Mouse (Mus musculus): Measurements from ENCODE around the gene 3110082I17Rik.

The 3110082I17Rik gene

GRCm38 (mm10) chr5:139453031-139453430, 7.3 kb downstream of the 3110082I17Rik start:
- DNase-seq (ENCODE audit: low read depth, low spot score), result no peak

GRCm38 (mm10) chr5:139449926-139450325, 10.4 kb downstream of the 3110082I17Rik start:
- no peak for DNase-seq (ENCODE audit: low read depth, low spot score)

GRCm38 (mm10) chr5:139449161-139449791, 11.1 kb downstream of the 3110082I17Rik start:
- no peak for DNase-seq (ENCODE audit: low read depth, low spot score)

- no peak for DNase-seq (ENCODE audit: low read depth, low spot score)
Observed at GRCm38 (mm10) chr5:139448025-139448424, 12.3 kb downstream of the 3110082I17Rik start.

- no peak for DNase-seq (ENCODE audit: low read depth, low spot score)
Observed at GRCm38 (mm10) chr5:139445258-139445657, 15.1 kb downstream of the 3110082I17Rik start.

- no peak for DNase-seq (ENCODE audit: low read depth, low spot score)
Observed at GRCm38 (mm10) chr5:139442962-139443361, 17.4 kb downstream of the 3110082I17Rik start.

GRCm38 (mm10) chr5:139442428-139442827, 17.9 kb downstream of the 3110082I17Rik start:
- DNase-seq (ENCODE audit: low read depth, low spot score), result no peak

- DNase-seq (ENCODE audit: low read depth, low spot score), result no peak
Observed at GRCm38 (mm10) chr5:139441726-139442018, 18.7 kb downstream of the 3110082I17Rik start.

- no peak for DNase-seq (ENCODE audit: low read depth, low spot score)
Observed at GRCm38 (mm10) chr5:139440926-139441725, 19.2 kb downstream of the 3110082I17Rik start.

GRCm38 (mm10) chr5:139440451-139440850, 19.9 kb downstream of the 3110082I17Rik start:
- no peak for DNase-seq (ENCODE audit: low read depth, low spot score)

- no peak for DNase-seq (ENCODE audit: low read depth, low spot score)
Observed at GRCm38 (mm10) chr5:139438440-139438839, 21.9 kb downstream of the 3110082I17Rik start.

- no peak for DNase-seq (ENCODE audit: low read depth, low spot score)
Observed at GRCm38 (mm10) chr5:139437769-139438168, 22.6 kb downstream of the 3110082I17Rik start.

- DNase-seq (ENCODE audit: low read depth, low spot score), result no peak
Observed at GRCm38 (mm10) chr5:139434940-139435339, 25.4 kb downstream of the 3110082I17Rik start.

- DNase-seq (ENCODE audit: low read depth, low spot score), result no peak
Observed at GRCm38 (mm10) chr5:139433842-139434568, 26.3 kb downstream of the 3110082I17Rik start.

- DNase-seq (ENCODE audit: low read depth, low spot score), result no peak
Observed at GRCm38 (mm10) chr5:139432747-139433508, 27.4 kb downstream of the 3110082I17Rik start.

GRCm38 (mm10) chr5:139432333-139432732, 28.0 kb downstream of the 3110082I17Rik start:
- DNase-seq (ENCODE audit: low read depth, low spot score), result no peak

GRCm38 (mm10) chr5:139429818-139430341, 30.4 kb downstream of the 3110082I17Rik start:
- no peak for DNase-seq (ENCODE audit: low read depth, low spot score)

- DNase-seq (ENCODE audit: low read depth, low spot score), result no peak
Observed at GRCm38 (mm10) chr5:139427989-139428388, 32.3 kb downstream of the 3110082I17Rik start.

GRCm38 (mm10) chr5:139427001-139427400, 33.3 kb downstream of the 3110082I17Rik start:
- DNase-seq (ENCODE audit: low read depth, low spot score), result no peak

GRCm38 (mm10) chr5:139425198-139425597, 35.1 kb downstream of the 3110082I17Rik start:
- no peak for DNase-seq (ENCODE audit: low read depth, low spot score)
